Mouse (Mus musculus): ENCODE results near the gene Agpat4.

GRCm38 (mm10) chr17:12128976-12129375, 10.5 kb downstream of the Agpat4 start:
- TF ChIP-seq HCFC1 (IDR thresholded peaks at IDR 0.05; ENCODE audit: borderline replicate concordance, insufficient read depth, low read length), result no peak
- TF ChIP-seq ZC3H11A (IDR thresholded peaks at IDR 0.05; ENCODE audit: borderline replicate concordance, low read depth, low read length), result no peak

All from ES-E14 (cell line).